Mouse (Mus musculus) cerebellum, adult 11 months (tissue): ENCODE measurements at regions not wholly inside any gene's neighbourhood (a gene's known extent, or its start where the extent isn't known, plus 50 kb on each side); places are given as distances from the start of the nearest gene placed in this dataset.

Experiments
- DNase-seq: peaks from one replicate; pipeline ENCODE4 v3.0.0; 2022

- DNase-seq: no peak
Observed at GRCm38 (mm10) chr1:92275388-92275787, 79.9 kb upstream of the Hdac4 start.

- DNase-seq: no peak
Observed at GRCm38 (mm10) chr1:92273760-92274159, 78.3 kb upstream of the Hdac4 start.

- no peak for DNase-seq
Observed at GRCm38 (mm10) chr1:92271676-92272291, 76.3 kb upstream of the Hdac4 start.

GRCm38 (mm10) chr1:92270486-92271058 is 75.1 kb upstream of the Hdac4 start:
- DNase-seq: no peak

- no peak for DNase-seq
Observed at GRCm38 (mm10) chr1:92269464-92269863, 74.0 kb upstream of the Hdac4 start.

- DNase-seq: peak; percentile 80
Observed at GRCm38 (mm10) chr1:92264941-92265340, 69.4 kb upstream of the Hdac4 start.

- DNase-seq: no peak
Observed at GRCm38 (mm10) chr1:92259715-92260392, 64.4 kb upstream of the Hdac4 start.

- no peak for DNase-seq
Observed at GRCm38 (mm10) chr1:92258026-92258425, 62.5 kb upstream of the Hdac4 start.

GRCm38 (mm10) chr1:92253086-92253485 is 57.6 kb upstream of the Hdac4 start:
- DNase-seq: no peak

GRCm38 (mm10) chr1:92250594-92251463 is 55.3 kb upstream of the Hdac4 start:
- DNase-seq: no peak
